Mouse (Mus musculus): ENCODE data around the gene Ezh1. TPM values are rescaled to one million over a fixed set of nuclear protein-coding genes. Genes with fewer than 3 reads are reported as not detected.

Ezh1 gene
- total and polyA plus RNA-seq, 2 experiments from 2014 or later, result 25.4 to 40.0 TPM

DNA sequence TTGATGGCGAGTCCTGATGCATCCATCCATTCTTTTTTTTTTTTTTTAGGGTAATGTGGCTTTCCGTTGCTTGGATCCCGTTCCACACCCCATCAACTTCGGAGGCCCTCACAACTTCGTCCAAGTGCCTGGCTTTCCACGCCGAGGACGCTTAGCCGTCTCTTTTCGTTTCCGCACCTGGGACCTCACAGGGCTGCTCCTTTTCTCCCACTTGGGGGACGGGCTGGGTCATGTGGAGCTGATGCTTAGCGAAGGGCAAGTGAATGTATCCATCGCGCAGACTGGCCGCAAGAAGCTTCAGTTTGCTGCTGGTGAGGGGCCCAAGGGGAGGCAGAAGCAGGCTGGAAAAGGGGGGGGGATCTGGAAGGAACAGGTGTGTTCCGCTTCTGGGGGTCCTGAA is 46.0 kb downstream of the Ezh1 start:
- H3K4me2 ChIP-seq (ENCODE audit: low read depth, low read length, poor library complexity, severe bottlenecking), result no peak overlapping the region
- no peak for TF ChIP-seq CTCF (IDR thresholded peaks at IDR 0.05)
- H3K9ac ChIP-seq (replicated peaks; ENCODE audit: low read length, poor library complexity, severe bottlenecking), result no peak overlapping the region
- no peak overlapping the region for H3K4me3 ChIP-seq (ENCODE audit: low read depth, low read length)
- H3K27ac ChIP-seq (ENCODE audit: low read depth, low read length), result no peak overlapping the region
- no peak for ATAC-seq (ENCODE audit: low FRiP score)
- H3K27me3 ChIP-seq (ENCODE audit: insufficient read depth, low read length), result 0 out of 2 replicates have a peak, but pooled peaks cover 7% of the 10 kb centered on the region
- DNase-seq (ENCODE audit: low spot score), result no peak
- H3K9me3 ChIP-seq (ENCODE audit: low read length), result no peaks in the 10 kb centered on the region
- H3K36me3 ChIP-seq (ENCODE audit: insufficient read depth, low read length), result peaks cover 27% of the 10 kb centered on the region
- WGBS, result 64% methylated on average over 17 of the region's 17 CpGs
- peaks cover 5% of the 10 kb centered on the region; the same call in 1 of the 2 replicates for H3K4me1 ChIP-seq (ENCODE audit: insufficient read depth, low read length)

DNA sequence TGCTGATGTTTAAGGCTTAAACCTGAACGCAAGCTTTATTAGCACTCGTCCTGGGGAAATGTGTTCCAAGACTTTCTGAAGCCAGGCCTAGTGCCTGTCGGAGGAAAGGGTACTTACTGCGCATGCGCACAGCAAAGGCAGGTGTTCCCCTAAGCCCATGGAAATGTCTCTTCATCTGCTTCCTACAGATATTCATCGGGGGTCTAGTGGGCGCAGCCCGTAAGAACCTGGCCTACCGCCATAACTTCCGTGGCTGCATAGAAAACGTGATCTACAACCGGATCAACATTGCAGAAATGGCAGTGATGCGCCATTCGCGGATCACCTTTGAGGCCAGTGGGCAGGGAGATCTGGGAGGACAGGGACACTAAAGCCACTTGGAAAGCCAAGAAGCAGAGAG is 47.0 kb downstream of the Ezh1 start:
- Histone ChIP-seq H3K27me3 (ENCODE audit: insufficient read depth, low read length) (0 out of 2 replicates have a peak, but pooled peaks cover 7% of the 10 kb centered on the region), H3K9me3 (ENCODE audit: low read length) (no peaks in the 10 kb centered on the region), H3K27ac (ENCODE audit: low read depth, low read length) (no peak overlapping the region), H3K4me1 (ENCODE audit: insufficient read depth, low read length) (peaks cover 10% of the 10 kb centered on the region), H3K4me3 (ENCODE audit: low read depth, low read length) (no peak overlapping the region), H3K36me3 (ENCODE audit: insufficient read depth, low read length) (peaks cover 19% of the 10 kb centered on the region; the same call in 1 of the 2 replicates), H3K9ac (replicated peaks; ENCODE audit: low read length, poor library complexity, severe bottlenecking) (no peak overlapping the region), H3K4me2 (ENCODE audit: low read depth, low read length, poor library complexity, severe bottlenecking) (no peak overlapping the region)
- ATAC-seq (ENCODE audit: low FRiP score), result no peak
- TF ChIP-seq CTCF (IDR thresholded peaks at IDR 0.05), result no peak
- no peak for DNase-seq (ENCODE audit: low spot score)
- WGBS, result 80% methylated on average over 15 of the region's 15 CpGs

DNA sequence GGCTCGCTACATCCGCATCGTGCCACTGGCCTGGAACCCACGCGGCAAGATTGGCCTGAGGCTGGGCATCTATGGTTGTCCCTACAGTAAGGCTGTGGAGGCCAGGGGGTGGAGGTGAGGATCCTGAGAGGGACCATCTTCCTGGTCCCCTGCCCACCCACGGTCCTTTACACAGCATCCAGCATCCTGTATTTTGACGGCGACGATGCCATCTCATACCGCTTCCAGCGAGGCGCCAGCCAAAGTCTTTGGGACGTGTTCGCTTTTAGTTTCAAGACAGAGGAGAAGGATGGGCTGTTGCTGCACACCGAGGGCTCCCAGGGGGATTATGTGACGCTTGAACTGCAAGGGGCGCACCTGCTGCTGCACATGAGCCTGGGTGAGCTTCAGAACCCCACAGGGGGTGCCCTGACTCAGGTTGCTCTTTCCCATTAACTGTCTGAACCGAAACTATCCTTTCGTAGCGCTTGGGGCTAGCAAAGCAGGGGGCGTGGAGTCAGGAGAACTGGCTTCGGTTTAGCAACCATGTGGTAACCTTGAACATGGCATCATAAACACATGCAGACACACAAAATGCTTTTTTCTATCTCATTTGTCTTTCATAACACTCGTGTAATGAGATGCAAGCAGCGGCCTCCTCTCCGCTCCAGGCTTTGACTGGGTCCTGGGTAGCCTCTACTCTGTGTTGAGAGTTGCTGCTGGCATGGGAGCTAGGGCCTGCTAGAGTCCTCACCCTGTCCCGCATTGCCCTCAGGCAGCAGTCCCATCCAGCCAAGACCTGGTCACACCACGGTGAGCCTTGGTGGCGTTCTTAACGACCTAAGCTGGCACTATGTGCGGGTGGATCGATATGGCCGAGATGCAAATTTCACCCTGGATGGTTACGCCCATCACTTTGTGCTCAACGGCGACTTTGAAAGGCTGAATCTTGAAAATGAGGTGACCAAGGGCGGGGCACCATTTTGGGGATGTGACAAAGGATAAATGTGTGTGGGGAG is 47.9 kb downstream of the Ezh1 start:
- Histone ChIP-seq H3K9ac (replicated peaks; ENCODE audit: low read length, poor library complexity, severe bottlenecking) (peak overlapping the region; percentile 29; the same call in 1 of the 2 replicates), H3K27me3 (ENCODE audit: insufficient read depth, low read length) (0 out of 2 replicates have a peak, but pooled peaks cover 7% of the 10 kb centered on the region), H3K4me2 (ENCODE audit: low read depth, low read length, poor library complexity, severe bottlenecking) (peak overlapping the region; percentile 53), H3K27ac (ENCODE audit: low read depth, low read length) (no peak overlapping the region), H3K4me1 (ENCODE audit: insufficient read depth, low read length) (peaks cover 13% of the 10 kb centered on the region), H3K36me3 (ENCODE audit: insufficient read depth, low read length) (peaks cover 10% of the 10 kb centered on the region; the same call in 1 of the 2 replicates), H3K4me3 (ENCODE audit: low read depth, low read length) (peak overlapping the region; percentile 48; the same call in 1 of the 2 replicates), H3K9me3 (ENCODE audit: low read length) (no peaks in the 10 kb centered on the region)
- no peak for TF ChIP-seq CTCF (IDR thresholded peaks at IDR 0.05)
- ATAC-seq (ENCODE audit: low FRiP score), result no peak
- no peak for DNase-seq (ENCODE audit: low spot score)
- 52% methylated on average over 36 of the region's 36 CpGs for WGBS

DNA sequence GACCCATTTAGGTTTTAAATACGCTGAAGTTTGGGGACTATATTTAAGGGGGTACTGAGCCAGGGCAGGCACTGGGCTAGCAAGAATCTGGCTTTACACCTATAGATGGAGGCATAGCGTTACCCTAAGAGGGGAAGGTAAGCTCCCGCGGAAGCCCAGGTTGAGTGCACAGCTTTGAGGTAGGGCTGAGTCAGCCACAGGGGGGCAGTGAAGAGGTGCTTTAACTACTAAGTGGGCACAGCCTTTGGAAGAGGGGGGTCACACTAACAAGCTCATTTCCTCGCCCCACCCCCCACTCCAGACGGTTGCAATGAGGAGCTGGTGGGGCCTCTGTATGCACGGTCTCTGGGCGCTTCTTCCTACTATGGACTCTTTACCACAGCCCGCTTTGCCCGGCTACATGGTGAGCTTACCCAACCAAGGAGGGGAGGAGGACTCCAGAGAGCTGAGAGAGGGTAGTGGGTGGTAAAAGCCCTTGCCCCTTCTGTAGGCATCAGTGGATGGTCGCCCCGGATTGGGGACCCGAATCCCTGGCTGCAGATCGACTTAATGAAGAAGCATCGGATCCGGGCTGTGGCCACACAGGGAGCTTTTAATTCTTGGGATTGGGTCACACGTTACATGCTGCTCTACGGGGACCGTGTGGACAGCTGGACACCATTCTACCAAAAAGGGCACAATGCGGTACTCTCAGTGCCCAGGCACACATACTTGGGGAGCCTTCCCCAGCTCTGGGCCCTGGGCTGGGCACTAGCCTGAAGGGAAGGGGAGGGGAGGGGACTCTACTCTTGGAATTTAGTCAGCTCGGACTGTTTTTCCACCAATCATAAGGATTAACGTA is 49.1 kb downstream of the Ezh1 start:
- peak overlapping the region; percentile 66 for H3K9ac ChIP-seq (replicated peaks; ENCODE audit: low read length, poor library complexity, severe bottlenecking)
- peak overlapping the region; percentile 48 for H3K4me3 ChIP-seq (ENCODE audit: low read depth, low read length)
- peak; percentile 39; the same call in 1 of the 2 replicates for ATAC-seq (ENCODE audit: low FRiP score)
- H3K4me2 ChIP-seq (ENCODE audit: low read depth, low read length, poor library complexity, severe bottlenecking), result peak overlapping the region; percentile 53
- peak; percentile 73 for TF ChIP-seq CTCF (IDR thresholded peaks at IDR 0.05)
- H3K27me3 ChIP-seq (ENCODE audit: insufficient read depth, low read length), result 0 out of 2 replicates have a peak, but pooled peaks cover 7% of the 10 kb centered on the region
- H3K9me3 ChIP-seq (ENCODE audit: low read length), result no peaks in the 10 kb centered on the region
- H3K36me3 ChIP-seq (ENCODE audit: insufficient read depth, low read length), result peaks cover 3% of the 10 kb centered on the region; the same call in 1 of the 2 replicates
- peak; percentile 87 for DNase-seq (ENCODE audit: low spot score)
- no peak overlapping the region; the same call in 1 of the 2 replicates for H3K27ac ChIP-seq (ENCODE audit: low read depth, low read length)
- H3K4me1 ChIP-seq (ENCODE audit: insufficient read depth, low read length), result peaks cover 20% of the 10 kb centered on the region
- WGBS, result 20% methylated on average over 22 of the region's 22 CpGs

DNA sequence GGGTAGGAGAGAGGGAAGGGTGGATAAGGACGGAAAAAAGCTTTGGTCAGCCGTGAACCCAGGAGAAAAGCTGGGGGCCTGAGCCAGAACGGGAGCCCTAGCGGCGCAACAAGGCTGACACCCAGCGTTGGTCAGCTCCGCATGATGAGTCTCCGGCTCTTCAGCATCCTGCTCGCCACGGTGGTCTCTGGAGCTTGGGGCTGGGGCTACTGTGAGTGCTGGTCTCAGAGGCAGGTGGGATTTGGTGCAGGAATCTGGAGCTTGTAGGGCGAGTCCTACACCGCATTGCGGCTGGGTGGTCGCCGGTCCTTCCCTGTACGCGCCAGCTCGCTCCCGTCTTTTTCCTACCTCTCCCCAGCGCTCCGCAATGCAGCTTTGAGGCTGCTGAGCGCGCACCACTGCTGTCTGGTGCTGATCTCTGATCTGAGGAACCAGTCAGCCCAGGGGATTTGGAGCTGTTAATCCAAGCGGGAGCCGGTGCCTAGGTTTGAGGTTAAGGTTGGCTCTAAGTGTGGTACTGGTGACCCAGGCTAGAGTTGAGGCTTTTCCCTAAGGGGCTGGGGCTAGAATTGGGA is 50.1 kb downstream of the Ezh1 start:
- Histone ChIP-seq H3K4me1 (ENCODE audit: insufficient read depth, low read length) (peaks cover 26% of the 10 kb centered on the region), H3K4me3 (ENCODE audit: low read depth, low read length) (peak overlapping the region; percentile 48), H3K27ac (ENCODE audit: low read depth, low read length) (peak overlapping the region; percentile 67), H3K27me3 (ENCODE audit: insufficient read depth, low read length) (0 out of 2 replicates have a peak, but pooled peaks cover 7% of the 10 kb centered on the region), H3K36me3 (ENCODE audit: insufficient read depth, low read length) (no peaks in the 10 kb centered on the region), H3K9me3 (ENCODE audit: low read length) (no peaks in the 10 kb centered on the region), H3K4me2 (ENCODE audit: low read depth, low read length, poor library complexity, severe bottlenecking) (peak overlapping the region; percentile 53), H3K9ac (replicated peaks; ENCODE audit: low read length, poor library complexity, severe bottlenecking) (peak overlapping the region; percentile 66)
- DNase-seq (ENCODE audit: low spot score) (peak; percentile 59), ATAC-seq (ENCODE audit: low FRiP score) (no peak)
- peak; percentile 44 for TF ChIP-seq CTCF (IDR thresholded peaks at IDR 0.05)
- under 1% methylated on average over 25 of the region's 25 CpGs for WGBS

All from midbrain, postnatal 0 days (tissue).